In genomic region chr4:140794678-140795077, GRCm38 (mm10) we compare ENCODE assay signal across 30 mouse cellular contexts. TPM values are rescaled to one million over a fixed set of nuclear protein-coding genes. Genes with fewer than 3 reads are reported as not detected.
"Had no signal": no experiment of that assay in that cellular context is flagged by ENCODE, and none has a peak within 500 bp of the region (broad histone marks: within the 10 kb centered on the region; RNA-seq: fewer than 3 reads in every experiment).

No protein-coding gene starts in this region.

- H3K27me3 ChIP-seq: intestine, embryonic 15.5 days; kidney, embryonic 15.5 days; neural tube, embryonic 12.5 days; neural tube, embryonic 15.5 days; stomach, embryonic 15.5 days had no signal

- H3K36me3 ChIP-seq: intestine, embryonic 15.5 days; kidney, embryonic 15.5 days; liver, embryonic 13.5 days; midbrain, embryonic 10.5 days; midbrain, embryonic 13.5 days; neural tube, embryonic 12.5 days; neural tube, embryonic 15.5 days; stomach, embryonic 15.5 days had no signal

- H3K9ac ChIP-seq: intestine, embryonic 15.5 days; kidney, embryonic 15.5 days; liver, embryonic 13.5 days; midbrain, embryonic 13.5 days; neural tube, embryonic 12.5 days; neural tube, embryonic 15.5 days; stomach, embryonic 15.5 days had no signal

- H3K4me3 ChIP-seq: intestine, embryonic 15.5 days; kidney, embryonic 15.5 days; left cerebral cortex, adult 2 months; liver, embryonic 13.5 days; megakaryocyte, embryonic 14.5 days; midbrain, embryonic 10.5 days; midbrain, embryonic 13.5 days; neural tube, embryonic 12.5 days; neural tube, embryonic 15.5 days; stomach, embryonic 15.5 days had no signal

- H3K27ac ChIP-seq: intestine, embryonic 15.5 days; kidney, embryonic 15.5 days; left cerebral cortex, adult 2 months; liver, embryonic 13.5 days; midbrain, embryonic 13.5 days; neural tube, embryonic 12.5 days; neural tube, embryonic 15.5 days; stomach, embryonic 15.5 days had no signal

- DNase-seq: kidney, adult 11 months; kidney, adult 8-10 months; kidney, postnatal 10 days; kidney, postnatal 36 days; layer of hippocampus, postnatal 36 days; liver, embryonic 13.5 days; right cerebral cortex, adult 18-20 months; right cerebral cortex, postnatal 14 days; right cerebral cortex, postnatal 4 days; spleen, adult 18-20 months; thymus, adult 2 months; thymus, postnatal 14 days; thymus, postnatal 4 days had no signal

- ATAC-seq: intestine, embryonic 15.5 days; midbrain, embryonic 13.5 days; midbrain, embryonic 16.5 days had no signal

- H3K4me1 ChIP-seq: liver, embryonic 13.5 days; midbrain, embryonic 10.5 days; midbrain, embryonic 13.5 days; neural tube, embryonic 12.5 days; neural tube, embryonic 15.5 days; stomach, embryonic 15.5 days had no signal

- H3K4me2 ChIP-seq: intestine, embryonic 15.5 days; kidney, embryonic 15.5 days; liver, embryonic 13.5 days; midbrain, embryonic 13.5 days; neural tube, embryonic 12.5 days; neural tube, embryonic 15.5 days; stomach, embryonic 15.5 days had no signal

- H3K9me3 ChIP-seq: intestine, embryonic 15.5 days; kidney, embryonic 15.5 days; liver, embryonic 13.5 days; megakaryocyte, embryonic 14.5 days; midbrain, embryonic 10.5 days; midbrain, embryonic 13.5 days; neural tube, embryonic 12.5 days; neural tube, embryonic 15.5 days; stomach, embryonic 15.5 days had no signal

RNA-seq across cellular contexts. Expression of gene Padi3, which starts 15.8 kb away (rescaled TPM):
- total RNA-seq: layer of hippocampus, adult 8-10 months; layer of hippocampus, postnatal 36 days; left cerebral cortex, adult 2 months; left cerebral cortex, postnatal 10 days; left cerebral cortex, postnatal 36 days; liver, adult 2 months had no signal
- polyA plus RNA-seq: liver, adult 2 months; midbrain, embryonic 16.5 days; neural tube, embryonic 12.5 days; neural tube, embryonic 15.5 days had no signal

RNA-seq across cellular contexts. Expression of gene Padi4, which starts 20.6 kb away (rescaled TPM):
- total RNA-seq: layer of hippocampus, postnatal 10 days; layer of hippocampus, postnatal 36 days; left cerebral cortex, postnatal 10 days; left cerebral cortex, postnatal 36 days had no signal

RNA-seq across cellular contexts. Expression of gene Padi1, which starts 50.9 kb away (rescaled TPM):
- total RNA-seq: layer of hippocampus, postnatal 10 days; layer of hippocampus, postnatal 36 days; left cerebral cortex, postnatal 36 days; liver, adult 2 months had no signal
- polyA plus RNA-seq: liver, adult 2 months; liver, embryonic 16.5 days; midbrain, embryonic 13.5 days had no signal

RNA-seq across cellular contexts. Expression of gene Padi6, which starts 52.2 kb away (rescaled TPM):
- total RNA-seq: layer of hippocampus, adult 8-10 months; layer of hippocampus, postnatal 36 days; left cerebral cortex, adult 2 months; liver, adult 2 months had no signal
- polyA plus RNA-seq: kidney, embryonic 15.5 days; limb, embryonic 14.5 days; liver, adult 2 months; liver, embryonic 13.5 days; liver, embryonic 16.5 days; midbrain, embryonic 13.5 days; midbrain, embryonic 16.5 days; neural tube, embryonic 12.5 days; neural tube, embryonic 15.5 days had no signal
